Mouse (Mus musculus) lung, adult 10 weeks (tissue): Measurements from ENCODE around the gene Sumf2. TPM values are rescaled to one million over a fixed set of nuclear protein-coding genes. Genes with fewer than 3 reads are reported as not detected.

Experiments
- polyA plus RNA-seq: library from polyadenylated mRNA; stranded (reverse); fragments of 350-450 nt; fragmentation: Illumina TruSeq; extraction: RNeasy Lipid Tissue Mini Kit (QIAGEN cat#74804); gene quantifications from one replicate; pipeline ENCODE4 v1.2.3, GENCODE M21; 2014; ENCODE audit warnings: low read depth, low replicate concordance; ENCODE audit not compliant: insufficient read depth

Gene Sumf2
- 17.3 TPM for polyA plus RNA-seq

DNA sequence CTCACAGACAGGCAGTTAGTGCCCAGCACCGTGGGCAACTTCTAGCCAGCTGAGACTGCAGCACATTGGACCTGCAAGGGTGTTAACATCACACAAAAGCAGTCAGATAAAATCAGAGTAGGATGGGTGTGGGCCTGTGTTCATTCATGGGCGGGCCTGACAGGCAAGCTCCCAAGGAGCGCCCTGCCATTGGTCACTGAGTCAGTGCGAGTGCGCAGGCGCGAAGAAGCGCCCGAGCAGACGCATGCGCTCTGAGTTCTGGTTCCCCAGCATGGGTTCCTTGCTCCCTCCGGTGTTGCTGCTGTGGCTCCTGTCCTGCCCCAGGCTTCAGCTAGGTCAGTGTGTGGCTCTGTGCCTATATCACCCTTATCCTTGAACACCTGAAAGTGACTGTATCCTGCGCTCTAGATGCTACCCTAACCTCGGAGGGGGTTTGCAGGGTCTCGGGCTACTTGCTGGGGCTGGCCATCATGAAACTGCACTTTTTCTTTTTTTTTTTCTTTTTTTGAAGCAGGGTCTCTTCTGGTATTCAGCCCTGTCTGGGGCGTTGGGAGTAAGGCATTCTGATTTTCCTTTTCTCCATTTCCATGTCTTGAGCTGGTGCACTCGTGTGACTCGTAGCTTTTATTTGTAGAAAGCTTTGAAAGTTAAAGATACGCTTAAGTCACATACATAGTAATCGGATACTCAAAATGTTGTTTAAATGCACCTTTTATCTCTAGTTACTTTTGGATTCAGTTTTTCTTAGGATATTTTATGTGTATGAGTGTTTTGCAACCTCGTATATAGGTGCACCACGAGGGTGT lies at the start of gene Sumf2:
Sumf2 (plus strand) TSS at position 235 of the 806 bp plus-strand sequence.

DNA sequence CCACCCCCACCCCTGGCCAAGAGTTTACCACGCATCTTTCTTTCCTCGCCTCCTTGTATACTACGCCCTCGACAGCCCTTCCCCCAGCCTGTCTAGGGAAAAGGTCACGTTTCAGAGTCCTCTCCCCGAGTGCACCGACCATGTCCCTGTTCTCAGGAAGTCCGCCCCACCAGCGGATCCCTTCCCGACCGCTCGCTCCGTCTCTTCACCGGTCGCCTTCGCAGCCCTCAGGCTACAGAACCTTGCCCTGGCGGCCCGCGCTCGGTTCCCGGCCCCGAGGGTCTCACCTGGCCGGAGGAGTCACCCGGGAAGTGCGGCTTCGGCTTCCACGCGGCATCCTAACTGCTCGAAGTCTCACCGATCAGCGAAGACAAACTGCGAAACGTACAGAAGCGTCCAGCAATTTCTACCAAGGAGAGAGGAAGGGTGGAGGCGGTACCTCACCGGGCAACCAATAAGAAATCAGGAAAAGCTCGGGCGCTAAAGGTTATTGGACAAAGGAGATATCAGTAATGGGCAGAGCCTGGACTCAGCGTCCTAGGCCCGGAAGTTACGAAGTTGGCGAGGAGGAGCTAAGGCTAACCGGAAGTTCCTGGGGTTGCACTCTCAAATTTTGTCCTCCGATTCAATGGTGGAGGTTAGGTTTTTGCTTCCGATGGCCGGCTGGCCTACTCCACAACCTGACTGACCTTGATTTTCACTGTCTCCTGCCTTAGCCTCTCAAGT lies 40.3 kb downstream of the Sumf2 start, which contains the start of gene Chchd2:
Chchd2 (minus strand) TSS at position 560 of the 726 bp plus-strand sequence.

DNA sequence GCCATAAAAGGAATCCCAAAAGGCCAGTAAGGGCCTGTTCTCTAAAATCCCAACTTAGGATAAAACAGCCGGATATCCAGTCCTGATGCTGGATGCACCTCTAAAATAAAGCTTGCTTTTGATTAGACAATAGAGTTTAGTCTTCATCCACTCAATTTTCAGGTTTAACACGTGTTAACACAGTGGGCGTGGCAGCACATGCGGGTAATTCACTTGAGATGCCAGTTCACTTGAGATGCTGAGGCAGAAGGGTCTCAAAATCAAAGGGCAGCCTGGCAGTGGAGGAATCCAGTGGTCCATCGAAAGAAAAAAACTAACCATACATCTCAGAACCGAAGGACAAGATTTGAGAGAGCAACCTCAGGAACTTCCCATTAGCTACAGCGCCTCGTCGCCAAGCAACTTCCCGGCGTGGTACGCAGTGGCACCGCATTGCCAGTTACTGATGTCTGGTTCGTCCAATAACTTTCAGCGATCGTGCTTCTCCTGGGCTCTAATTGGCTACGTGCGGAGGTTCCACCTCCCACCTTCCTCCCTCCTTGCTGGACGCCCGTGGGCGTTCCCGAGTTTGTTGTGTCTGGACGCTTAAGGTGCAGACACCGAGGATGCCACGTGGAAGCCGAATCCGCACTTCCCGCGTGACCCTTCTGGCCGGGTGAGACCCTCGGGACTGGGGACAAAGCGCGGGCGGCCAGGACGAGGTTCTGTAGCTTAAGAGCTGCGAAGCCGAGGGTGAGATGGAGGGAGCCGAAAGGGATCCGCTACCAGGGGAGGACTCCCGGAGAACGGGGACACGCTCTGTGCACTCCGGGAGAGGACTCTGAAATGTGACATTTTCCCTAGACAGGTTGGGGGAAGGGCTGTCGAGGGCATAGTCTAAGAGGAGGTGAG lies 48.7 kb downstream of the Sumf2 start, which contains the start of gene Zbed5:
Zbed5 (plus strand) TSS at position 526 of the 891 bp plus-strand sequence.

DNA sequence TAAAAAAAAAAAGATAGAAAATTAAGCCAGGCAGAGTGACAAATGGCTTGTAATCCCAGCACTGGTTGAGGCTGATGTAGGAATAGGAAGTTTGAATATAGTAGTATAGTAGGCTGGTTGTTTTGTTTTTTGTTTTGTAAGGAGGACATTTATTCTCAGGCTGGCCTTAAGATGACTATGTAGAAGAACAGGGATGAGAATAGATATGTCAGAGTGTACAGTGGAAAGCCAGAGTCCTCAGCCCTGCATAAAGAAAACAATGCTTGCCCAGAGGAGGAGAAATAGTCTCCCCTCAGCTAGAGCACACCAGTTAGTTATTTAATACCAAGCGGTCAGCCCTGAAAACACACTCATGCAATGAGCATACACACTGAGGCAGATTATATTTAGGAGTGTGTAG lies 51.7 kb downstream of the Sumf2 start, which contains the start of gene Phkg1:
Phkg1 (minus strand) TSS at position 101 of the 400 bp plus-strand sequence.

DNA sequence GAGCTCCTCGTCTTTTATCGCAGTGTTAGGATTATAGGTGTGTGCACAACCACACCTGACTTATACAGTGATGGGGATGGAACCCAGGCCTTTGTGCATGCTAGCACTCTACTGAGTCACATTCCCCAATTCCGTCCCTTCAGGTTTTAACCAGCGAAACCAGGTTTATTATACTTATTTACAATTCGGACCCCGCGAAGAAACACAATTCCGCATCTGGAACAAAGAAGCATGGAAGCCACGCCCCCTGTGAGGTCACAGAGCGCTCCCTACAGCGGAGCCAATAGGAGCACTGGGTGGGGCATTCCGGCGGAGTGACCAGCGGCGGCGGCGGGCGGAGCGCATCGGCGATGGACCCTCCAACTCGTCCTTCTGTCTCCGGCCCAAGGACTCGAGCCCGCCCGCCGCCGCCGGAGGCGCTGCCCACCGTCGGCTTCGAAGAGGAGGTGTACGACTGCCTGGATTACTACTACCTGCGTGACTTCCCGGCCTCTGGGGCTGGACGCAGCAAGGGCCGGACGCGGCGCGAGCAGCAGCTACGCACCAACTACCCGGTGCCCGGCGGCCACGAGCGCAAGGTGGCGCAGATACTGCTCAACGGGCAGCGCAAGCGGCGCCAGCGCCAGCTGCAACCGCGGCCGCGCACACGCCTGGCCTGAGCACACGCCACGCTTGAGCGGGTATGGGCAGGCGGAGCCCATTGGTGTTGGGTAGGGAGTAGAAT lies 61.6 kb downstream of the Sumf2 start, which contains the start of gene Nupr1l:
Nupr1l (plus strand) TSS at position 299 of the 724 bp plus-strand sequence.

Other genes with a start within 250 kb of the Sumf2 start
- 1.2 TPM for gene Zfp11, start 176.9 kb upstream of the Sumf2 start, polyA plus RNA-seq
- not detected for gene Sept14, start 138.5 kb upstream of the Sumf2 start, polyA plus RNA-seq
- 89.9 TPM for gene Mrps17, start 131.5 kb upstream of the Sumf2 start, polyA plus RNA-seq
- 48.5 TPM for gene Nipsnap2, start 121.9 kb upstream of the Sumf2 start, polyA plus RNA-seq
- gene Psph, start 59.5 kb upstream of the Sumf2 start, polyA plus RNA-seq = 8.2 TPM
- gene Chchd2, start 40.5 kb downstream of the Sumf2 start, polyA plus RNA-seq = 620 TPM
- gene Zbed5, start 48.7 kb downstream of the Sumf2 start, polyA plus RNA-seq = 1.7 TPM
- gene Phkg1, start 51.6 kb downstream of the Sumf2 start, polyA plus RNA-seq = 2.7 TPM
- 3.7 TPM for gene Nupr1l, start 61.6 kb downstream of the Sumf2 start, polyA plus RNA-seq
- 12.8 TPM for gene Vkorc1l1, start 95.0 kb downstream of the Sumf2 start, polyA plus RNA-seq
- gene Gusb, start 156.1 kb downstream of the Sumf2 start, polyA plus RNA-seq = 32.9 TPM
- 23.1 TPM for gene Asl, start 182.3 kb downstream of the Sumf2 start, polyA plus RNA-seq
- 22.0 TPM for gene Crcp, start 182.3 kb downstream of the Sumf2 start, polyA plus RNA-seq
- gene Tpst1, start 226.3 kb downstream of the Sumf2 start, polyA plus RNA-seq = 32.2 TPM